Mouse (Mus musculus): ENCODE measurements around the gene Wdr27. TPM values are rescaled to one million over a fixed set of nuclear protein-coding genes. Genes with fewer than 3 reads are reported as not detected.

The Wdr27 gene
- polyA plus RNA-seq (2014; fragmentation: Illumina TruSeq; extraction: RNeasy Lipid Tissue Mini Kit (QIAGEN cat#74804); ENCODE audit: low read depth, low replicate concordance) = 1.2 TPM

GRCm38 (mm10) chr17:14943009-14943728, at the start of gene Wdr27, which contains the start of gene 1600012H06Rik:
Gene Wdr27 (minus strand): TSS chr17:14943158.
Gene 1600012H06Rik (plus strand): TSS chr17:14943184.

DNA sequence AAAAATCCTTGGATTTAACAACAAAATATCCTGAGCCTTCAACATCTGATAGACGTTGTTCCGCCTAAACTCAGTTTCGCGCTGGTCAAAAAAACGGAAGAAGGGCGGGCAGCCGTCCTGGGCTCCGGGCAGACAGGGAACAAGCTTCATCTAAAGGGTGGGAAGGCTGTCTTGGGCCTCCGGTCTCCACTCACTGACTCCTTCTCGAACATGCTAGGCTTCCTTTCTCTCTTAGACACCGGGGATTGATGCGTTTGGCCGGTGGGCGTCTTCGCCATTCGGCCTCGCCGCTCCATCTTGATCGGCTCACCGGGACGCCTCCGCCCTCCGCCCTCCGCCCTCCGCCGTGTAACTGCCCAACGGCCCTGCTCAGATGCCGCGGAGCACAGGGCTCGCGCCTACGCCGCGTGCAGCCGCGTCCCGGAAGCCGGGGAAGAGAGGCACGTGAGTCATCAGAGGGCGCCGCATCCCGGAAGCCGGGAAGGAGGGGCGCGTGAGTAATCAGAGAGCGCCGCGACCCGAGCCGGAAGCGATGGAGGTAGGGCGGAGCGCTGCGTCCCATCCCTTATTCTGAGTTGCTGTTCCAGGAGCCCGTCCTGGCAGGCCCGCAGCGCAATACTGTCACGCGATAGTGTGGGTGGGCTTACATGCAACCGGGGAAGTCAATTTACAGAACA, 35.5 kb upstream of the Wdr27 start, which contains the start of the genes 9030025P20Rik and Gm3417:
9030025P20Rik (plus strand) TSS at position 107 of the 677 bp plus-strand sequence.
Gm3417 (minus strand) TSS at position 429 of the 677 bp plus-strand sequence.

GRCm38 (mm10) chr17:14960951-14961556, 18.1 kb upstream of the Wdr27 start, which contains the start of gene Phf10:
Gene Phf10 (minus strand): TSS chr17:14961273.

Other genes with a start within 250 kb of the Wdr27 start
- gene Thbs2, start 248.9 kb downstream of the Wdr27 start, polyA plus RNA-seq (2014; fragmentation: Illumina TruSeq; extraction: RNeasy Lipid Tissue Mini Kit (QIAGEN cat#74804); ENCODE audit: low read depth, low replicate concordance) = 9.5 TPM
- 16.8 TPM for gene 1600012H06Rik, start within 50 bp of the Wdr27 start, polyA plus RNA-seq (2014; fragmentation: Illumina TruSeq; extraction: RNeasy Lipid Tissue Mini Kit (QIAGEN cat#74804); ENCODE audit: low read depth, low replicate concordance)
- gene Phf10, start 18.1 kb upstream of the Wdr27 start, polyA plus RNA-seq (2014; fragmentation: Illumina TruSeq; extraction: RNeasy Lipid Tissue Mini Kit (QIAGEN cat#74804); ENCODE audit: low read depth, low replicate concordance) = 49.5 TPM
- gene 9030025P20Rik, start 35.3 kb upstream of the Wdr27 start, polyA plus RNA-seq (2014; fragmentation: Illumina TruSeq; extraction: RNeasy Lipid Tissue Mini Kit (QIAGEN cat#74804); ENCODE audit: low read depth, low replicate concordance) = 6.4 TPM
- not detected for gene Gm3417, start 35.6 kb upstream of the Wdr27 start, polyA plus RNA-seq (2014; fragmentation: Illumina TruSeq; extraction: RNeasy Lipid Tissue Mini Kit (QIAGEN cat#74804); ENCODE audit: low read depth, low replicate concordance)
- 3.4 TPM for gene Gm3435, start 67.0 kb upstream of the Wdr27 start, polyA plus RNA-seq (2014; fragmentation: Illumina TruSeq; extraction: RNeasy Lipid Tissue Mini Kit (QIAGEN cat#74804); ENCODE audit: low read depth, low replicate concordance)
- gene Ermard, start 98.0 kb upstream of the Wdr27 start, polyA plus RNA-seq (2014; fragmentation: Illumina TruSeq; extraction: RNeasy Lipid Tissue Mini Kit (QIAGEN cat#74804); ENCODE audit: low read depth, low replicate concordance) = 34.4 TPM
- not detected for gene Tcte3, start 98.3 kb upstream of the Wdr27 start, polyA plus RNA-seq (2014; fragmentation: Illumina TruSeq; extraction: RNeasy Lipid Tissue Mini Kit (QIAGEN cat#74804); ENCODE audit: low read depth, low replicate concordance)
- 0.52 TPM for gene Gm3448, start 98.4 kb upstream of the Wdr27 start, polyA plus RNA-seq (2014; fragmentation: Illumina TruSeq; extraction: RNeasy Lipid Tissue Mini Kit (QIAGEN cat#74804); ENCODE audit: low read depth, low replicate concordance)